7 mouse cellular contexts compared by ENCODE assay signal in the genomic region with DNA sequence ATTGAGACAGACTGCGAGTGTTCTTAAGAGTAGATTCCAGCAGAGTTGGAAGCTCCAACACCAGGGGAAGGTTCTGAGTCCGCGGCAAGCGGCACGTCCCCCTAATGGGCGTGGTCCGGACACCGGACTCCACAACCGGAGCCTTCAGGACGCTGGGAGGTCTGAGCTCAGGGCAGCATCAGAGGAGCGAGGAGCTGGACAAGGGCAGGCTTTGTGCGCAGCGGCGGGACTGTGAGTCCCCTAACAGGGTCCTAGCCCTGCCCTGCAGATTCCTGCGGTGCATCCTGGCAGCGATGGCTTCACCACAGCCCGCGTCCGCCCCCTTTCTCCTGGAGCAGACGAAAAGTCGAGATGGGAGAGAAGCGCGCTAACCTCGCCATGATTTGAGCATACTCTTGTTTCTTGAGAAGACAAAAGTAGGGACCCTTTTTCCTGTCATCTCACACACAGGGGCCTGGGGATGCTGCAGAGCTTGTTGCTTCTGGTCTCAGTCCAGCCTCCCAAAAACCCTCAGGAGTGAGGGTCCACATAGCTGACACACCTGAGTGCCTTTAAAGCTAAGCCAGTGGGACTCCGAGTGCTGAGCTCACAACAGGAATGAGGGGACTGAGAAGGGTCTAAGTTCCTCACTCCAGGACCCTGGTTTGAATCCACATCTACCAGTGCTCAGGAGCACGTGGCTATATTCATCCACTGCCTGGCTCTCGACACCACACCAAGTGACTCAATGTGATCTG.
A peak's percentile ranks its signal among the peaks of the same experiment; 100 is the strongest.
DNase-seq lines count a peak whose midpoint lies in the region; ATAC-seq lines count a peak whose summit lies in the region.

No protein-coding gene starts in this region.

- ATAC-seq in liver, embryonic 13.5 days (ENCODE audit: low read depth): no peak
- ATAC-seq in stomach, embryonic 15.5 days (ENCODE audit: insufficient read depth, low FRiP score, low read depth): peak; percentile 65; the same call in 1 of the 2 replicates

- peak overlapping the region; percentile 33 for H3K4me2 ChIP-seq in liver, embryonic 13.5 days
- peak overlapping the region; percentile 86 for H3K4me2 ChIP-seq in stomach, embryonic 15.5 days

- peaks cover 15% of the 10 kb centered on the region for H3K27me3 ChIP-seq in liver, embryonic 13.5 days
- H3K27me3 ChIP-seq in stomach, embryonic 15.5 days (replicated peaks): peaks cover 7% of the 10 kb centered on the region; the same call in 1 of the 2 replicates

- H3K4me3 ChIP-seq in liver, embryonic 13.5 days (replicated peaks): no peak overlapping the region
- peak overlapping the region; percentile 39 for H3K4me3 ChIP-seq in stomach, embryonic 15.5 days (replicated peaks)

- WGBS in liver, embryonic 13.5 days (ENCODE audit: insufficient replicate concordance): 5% methylated on average over 27 of the region's 27 CpGs
- WGBS in stomach, embryonic 15.5 days: 5% methylated on average over 27 of the region's 27 CpGs

- intact Hi-C loops in heart, postnatal 14 days (cut with DNase I): no loop called here

- no peak overlapping the region for H3K27ac ChIP-seq in liver, embryonic 13.5 days
- H3K27ac ChIP-seq in stomach, embryonic 15.5 days: no peak overlapping the region

- no peaks in the 10 kb centered on the region for H3K36me3 ChIP-seq in liver, embryonic 13.5 days
- H3K36me3 ChIP-seq in stomach, embryonic 15.5 days: no peaks in the 10 kb centered on the region

- no peaks in the 10 kb centered on the region for H3K4me1 ChIP-seq in liver, embryonic 13.5 days (replicated peaks)
- peaks cover 6% of the 10 kb centered on the region for H3K4me1 ChIP-seq in stomach, embryonic 15.5 days

- H3K9ac ChIP-seq in liver, embryonic 13.5 days: no peak overlapping the region
- H3K9ac ChIP-seq in stomach, embryonic 15.5 days: 0 out of 2 replicates have a peak overlapping the region, but pooled peaks have one; percentile 17

- H3K9me3 ChIP-seq in liver, embryonic 13.5 days (replicated peaks): no peaks in the 10 kb centered on the region
- H3K9me3 ChIP-seq in stomach, embryonic 15.5 days: no peaks in the 10 kb centered on the region

- peak; percentile 18 for DNase-seq in right cerebral cortex, postnatal 14 days
- no peak for DNase-seq in right cerebral cortex, postnatal 36 days (ENCODE audit: low spot score in 2 of 2)
- peak; percentile 48 for DNase-seq in embryo, embryonic 11.5 days (ENCODE audit: low read depth, low spot score)
- DNase-seq in heart, postnatal 14 days: peak; percentile 6 to 19
- DNase-seq in liver, embryonic 13.5 days: no peak
- DNase-seq in cerebellum, adult 11-12 months: no peak

Comparison
In these comparisons a context has a peak if more than half of its experiments do, and no peak if none do; other contexts are left out.
1. DNase-seq: peak in right cerebral cortex, postnatal 14 days (single experiment), embryo, embryonic 11.5 days (single experiment) and heart, postnatal 14 days (2 of 2); none in right cerebral cortex, postnatal 36 days (0 of 2), liver, embryonic 13.5 days (single experiment) and cerebellum, adult 11-12 months (single experiment).